Mouse (Mus musculus): ENCODE data around the gene Cmtm7. TPM values are rescaled to one million over a fixed set of nuclear protein-coding genes. Genes with fewer than 3 reads are reported as not detected.

Gene Cmtm7
- polyA plus RNA-seq, 1 experiment from 2014 or later = 70.4 TPM

DNA sequence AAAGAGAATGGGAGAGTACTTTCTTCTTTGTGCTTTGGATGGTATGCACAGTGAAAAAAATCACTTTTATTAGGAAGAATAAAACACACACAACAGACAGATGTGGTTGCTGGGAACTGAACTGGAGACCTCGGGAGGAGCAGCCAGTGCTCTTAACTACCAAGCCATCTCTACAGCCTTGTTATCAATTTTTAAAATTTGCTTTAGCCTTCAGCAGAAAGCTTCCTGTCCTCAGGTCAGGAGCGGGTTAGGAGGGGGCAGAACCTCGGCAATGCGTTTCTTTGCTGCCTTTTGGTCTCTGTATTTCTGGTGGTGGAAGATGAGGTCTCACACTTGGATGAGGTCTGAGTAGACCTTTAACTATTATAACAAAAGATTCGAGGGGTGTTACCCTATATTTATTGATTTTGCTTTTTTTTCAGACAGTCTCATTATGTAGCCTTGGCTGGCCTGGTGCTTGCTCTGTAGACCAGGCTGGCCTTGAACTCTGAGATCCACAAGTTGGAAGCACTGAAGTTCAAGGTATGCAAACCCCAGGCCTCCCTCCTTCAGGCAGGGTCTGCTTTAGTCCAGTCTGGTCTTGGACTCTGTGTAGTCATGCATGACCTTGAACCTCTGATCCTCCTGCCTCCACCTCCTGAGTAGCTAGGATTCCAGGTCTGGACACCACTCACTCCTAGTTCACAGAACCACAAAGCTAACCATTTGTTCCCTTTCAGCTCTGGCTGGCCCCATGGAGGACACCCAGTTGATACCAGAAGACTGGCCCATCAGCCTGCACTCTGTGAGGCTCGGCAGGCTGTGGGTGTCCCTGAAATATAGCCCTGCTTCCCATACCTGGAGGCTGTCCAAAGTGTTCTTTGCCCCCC is 4.2 kb downstream of the Cmtm7 start:
- peak overlapping the region; percentile 0; the same call in 1 of the 2 replicates for H3K9ac ChIP-seq
- H3K9me3 ChIP-seq (replicated peaks) = no peaks in the 10 kb centered on the region
- H3K4me1 ChIP-seq = peaks cover 66% of the 10 kb centered on the region
- no peak overlapping the region for H3K4me3 ChIP-seq
- no peak for ATAC-seq
- peaks cover 24% of the 10 kb centered on the region for H3K27me3 ChIP-seq (replicated peaks)
- H3K4me2 ChIP-seq = peak overlapping the region; percentile 28; the same call in 1 of the 2 replicates
- H3K27ac ChIP-seq = peak overlapping the region; percentile 70
- 13% methylated on average over 6 of the region's 6 CpGs for WGBS (ENCODE audit: insufficient replicate concordance)
- H3K36me3 ChIP-seq = peaks cover 15% of the 10 kb centered on the region

DNA sequence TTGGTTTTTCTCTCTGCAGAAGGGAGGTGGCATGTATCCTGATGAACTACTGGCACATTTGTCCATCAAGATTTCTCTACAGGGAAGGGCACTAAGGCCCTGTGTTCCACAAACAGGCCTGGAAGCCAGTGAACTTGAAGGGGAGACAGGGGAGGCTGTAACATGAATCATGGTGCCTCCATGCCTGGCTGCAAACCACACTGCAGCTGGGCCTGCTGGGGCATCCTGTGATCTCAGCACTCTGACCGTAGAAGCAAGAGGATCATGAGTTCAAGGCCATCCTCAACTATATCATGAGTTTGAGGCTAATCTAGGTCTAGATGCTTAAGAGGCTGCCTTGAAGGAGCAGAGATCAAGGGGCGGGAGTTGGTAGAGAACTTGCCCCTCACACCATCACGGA is 5.3 kb downstream of the Cmtm7 start:
- Histone ChIP-seq H3K4me1 (peaks cover 59% of the 10 kb centered on the region), H3K27ac (0 out of 2 replicates have a peak overlapping the region, but pooled peaks have one; percentile 23), H3K9me3 (replicated peaks) (no peaks in the 10 kb centered on the region), H3K27me3 (replicated peaks) (peaks cover 17% of the 10 kb centered on the region), H3K36me3 (peaks cover 24% of the 10 kb centered on the region), H3K4me2 (0 out of 2 replicates have a peak overlapping the region, but pooled peaks have one; percentile 7), H3K4me3 (no peak overlapping the region), H3K9ac (no peak overlapping the region)
- 50% methylated on average over 3 of the region's 3 CpGs for WGBS (ENCODE audit: insufficient replicate concordance)
- ATAC-seq = no peak

DNA sequence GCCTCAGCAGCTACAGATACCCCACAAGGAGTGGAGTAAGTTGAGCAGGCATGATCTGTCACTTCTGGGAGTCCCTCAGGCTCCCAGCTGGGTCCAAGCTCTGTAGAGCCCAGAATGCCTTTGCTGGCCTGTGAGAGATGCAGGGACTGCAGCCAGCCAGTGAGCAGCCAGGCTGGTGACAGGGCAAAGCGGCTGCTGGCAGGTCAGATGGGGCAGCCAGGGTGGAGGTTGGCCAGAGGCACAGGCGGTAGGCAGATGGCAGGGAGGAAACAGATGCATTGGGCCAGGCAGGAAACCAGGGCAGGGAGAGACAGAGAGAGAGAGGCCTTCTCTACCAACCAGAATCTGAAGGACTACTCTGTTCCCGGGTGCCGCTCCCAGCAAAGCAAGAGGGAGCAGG is 6.4 kb downstream of the Cmtm7 start:
- Histone ChIP-seq H3K9ac (no peak overlapping the region), H3K9me3 (replicated peaks) (no peaks in the 10 kb centered on the region), H3K4me1 (peaks cover 48% of the 10 kb centered on the region), H3K4me2 (no peak overlapping the region; the same call in 1 of the 2 replicates), H3K27me3 (replicated peaks) (peaks cover 8% of the 10 kb centered on the region), H3K27ac (no peak overlapping the region), H3K4me3 (no peak overlapping the region), H3K36me3 (peaks cover 31% of the 10 kb centered on the region)
- 50% methylated on average over 4 of the region's 4 CpGs for WGBS (ENCODE audit: insufficient replicate concordance)
- ATAC-seq = no peak

DNA sequence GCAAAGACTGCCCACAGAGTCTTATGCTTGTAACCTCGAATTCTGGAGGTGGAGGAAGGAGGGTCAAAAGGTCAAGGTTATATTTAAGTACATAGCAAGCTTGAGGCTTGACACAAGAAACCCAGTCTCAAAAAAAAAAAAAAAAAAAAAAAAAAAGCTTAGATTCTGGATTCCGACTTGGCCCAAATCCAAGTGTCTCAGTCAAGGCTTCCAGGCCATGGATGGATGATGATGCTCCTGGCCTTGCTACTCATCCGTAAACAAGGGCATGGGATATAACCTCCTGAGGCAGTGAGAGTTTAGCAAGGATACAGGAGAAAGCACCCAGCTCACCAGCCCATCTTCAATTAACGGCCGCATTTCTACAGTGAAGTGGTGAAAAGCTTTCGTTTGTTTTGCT is 7.0 kb downstream of the Cmtm7 start:
- ATAC-seq = no peak
- peaks cover 33% of the 10 kb centered on the region for H3K36me3 ChIP-seq
- 68% methylated on average over 6 of the region's 6 CpGs for WGBS (ENCODE audit: insufficient replicate concordance)

DNA sequence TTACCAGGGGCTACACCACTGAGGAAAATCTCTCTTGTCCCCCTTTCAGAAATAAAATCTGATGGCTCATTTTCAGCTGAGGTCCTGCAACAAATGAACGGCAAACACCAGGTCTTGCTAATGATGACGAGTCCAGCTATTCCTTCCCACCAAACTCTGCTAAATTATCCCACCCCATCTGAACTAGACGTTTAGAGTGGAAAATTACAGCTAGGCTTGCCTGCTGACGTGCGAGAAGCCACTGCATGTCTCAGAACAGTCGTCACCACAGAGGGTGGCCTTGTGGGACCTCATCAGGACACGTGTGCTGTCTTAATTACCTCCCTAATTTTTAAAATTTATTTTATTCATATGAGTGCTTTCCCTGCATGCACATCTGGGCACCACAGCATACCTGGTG is 10.1 kb downstream of the Cmtm7 start:
- Histone ChIP-seq H3K36me3 (peaks cover 33% of the 10 kb centered on the region), H3K4me2 (no peak overlapping the region), H3K9ac (no peak overlapping the region), H3K9me3 (replicated peaks) (no peaks in the 10 kb centered on the region), H3K27ac (no peak overlapping the region), H3K4me3 (no peak overlapping the region), H3K4me1 (peaks cover 16% of the 10 kb centered on the region), H3K27me3 (replicated peaks) (no peaks in the 10 kb centered on the region)
- no peak for ATAC-seq
- 75% methylated on average over 7 of the region's 7 CpGs for WGBS (ENCODE audit: insufficient replicate concordance)

More for the DNA sequence above, 7.0 kb downstream of the Cmtm7 start:
- H3K4me1 ChIP-seq = peaks cover 42% of the 10 kb centered on the region
- H3K4me2 ChIP-seq = no peak overlapping the region
- peaks cover 2% of the 10 kb centered on the region; the same call in 1 of the 2 replicates for H3K27me3 ChIP-seq (replicated peaks)
- H3K4me3 ChIP-seq = no peak overlapping the region
- no peak overlapping the region for H3K27ac ChIP-seq
- no peaks in the 10 kb centered on the region for H3K9me3 ChIP-seq (replicated peaks)
- H3K9ac ChIP-seq = no peak overlapping the region

DNA sequence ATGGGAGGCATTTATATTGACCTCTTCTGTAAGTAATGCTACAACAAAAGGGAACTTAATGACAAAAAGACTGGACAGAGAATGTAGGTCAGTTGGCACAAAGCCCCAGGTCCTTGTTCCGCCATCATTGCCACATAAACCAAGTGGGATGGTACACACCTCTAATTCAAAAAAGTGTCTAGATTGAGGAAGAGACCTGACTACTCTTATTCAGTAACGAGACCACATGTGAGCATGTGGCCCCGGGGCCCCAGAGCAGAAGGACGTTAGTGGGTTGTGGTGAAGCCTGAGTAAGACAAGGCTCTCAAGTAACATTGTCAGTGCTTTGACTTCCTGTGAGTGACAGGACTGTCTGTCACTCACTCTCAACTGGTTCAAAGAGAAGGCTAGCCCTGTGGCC is 11.4 kb downstream of the Cmtm7 start:
- no peak for ATAC-seq
- peaks cover 3% of the 10 kb centered on the region for H3K4me1 ChIP-seq

DNA sequence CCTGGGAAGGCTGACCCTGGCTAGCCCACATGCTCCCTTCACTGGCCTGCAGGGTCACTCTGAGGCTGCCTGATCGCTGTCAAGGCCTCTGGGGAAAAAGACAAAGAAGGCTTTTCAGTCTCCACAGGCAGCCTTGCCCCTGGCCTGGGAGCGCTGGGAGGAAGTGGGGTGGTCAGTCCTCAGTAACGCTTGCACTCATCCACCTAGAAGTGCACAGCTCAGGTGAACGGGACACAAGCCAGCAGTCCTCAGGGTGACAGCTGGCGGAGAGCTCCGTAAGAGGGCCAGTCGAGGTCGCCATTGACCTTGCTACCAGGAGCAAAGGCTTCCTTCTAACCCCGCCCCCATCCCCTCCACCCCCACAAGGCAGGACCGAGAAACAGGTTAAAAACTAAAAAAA is 13.6 kb downstream of the Cmtm7 start:
- Histone ChIP-seq H3K27ac (no peak overlapping the region), H3K4me3 (no peak overlapping the region), H3K9me3 (replicated peaks) (no peaks in the 10 kb centered on the region), H3K9ac (no peak overlapping the region), H3K4me1 (no peaks in the 10 kb centered on the region), H3K27me3 (replicated peaks) (no peaks in the 10 kb centered on the region), H3K4me2 (no peak overlapping the region), H3K36me3 (peaks cover 24% of the 10 kb centered on the region)
- 61% methylated on average over 10 of the region's 10 CpGs for WGBS (ENCODE audit: insufficient replicate concordance)
- no peak for ATAC-seq

More for the DNA sequence above, 11.4 kb downstream of the Cmtm7 start:
- 43% methylated on average over 4 of the region's 4 CpGs for WGBS (ENCODE audit: insufficient replicate concordance)
- no peaks in the 10 kb centered on the region for H3K27me3 ChIP-seq (replicated peaks)
- H3K4me3 ChIP-seq = no peak overlapping the region
- no peak overlapping the region for H3K27ac ChIP-seq
- H3K9ac ChIP-seq = no peak overlapping the region
- H3K4me2 ChIP-seq = no peak overlapping the region
- H3K36me3 ChIP-seq = peaks cover 33% of the 10 kb centered on the region
- H3K9me3 ChIP-seq (replicated peaks) = no peaks in the 10 kb centered on the region

DNA sequence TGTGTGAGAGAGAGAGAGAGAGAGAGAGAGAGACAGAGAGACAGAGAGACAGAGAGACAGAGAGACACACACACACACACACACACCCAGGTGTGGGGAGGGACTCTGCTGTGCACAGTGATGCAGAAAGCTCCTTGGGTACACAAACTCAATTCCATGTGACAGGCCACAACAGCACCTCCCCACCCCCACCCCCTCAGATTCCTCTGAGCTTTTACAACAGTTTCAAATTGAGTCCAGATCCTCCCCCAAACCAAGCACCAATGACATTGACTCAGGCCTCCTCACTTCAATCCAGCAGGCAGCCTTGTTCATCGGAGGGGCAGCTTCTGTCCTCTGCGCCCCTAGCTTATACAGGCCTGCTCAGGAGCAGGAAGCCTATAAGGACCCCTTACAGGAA is 14.1 kb downstream of the Cmtm7 start:
- Histone ChIP-seq H3K4me1 (no peaks in the 10 kb centered on the region), H3K9ac (no peak overlapping the region), H3K4me2 (no peak overlapping the region), H3K36me3 (peaks cover 25% of the 10 kb centered on the region), H3K4me3 (no peak overlapping the region), H3K27ac (no peak overlapping the region), H3K9me3 (replicated peaks) (no peaks in the 10 kb centered on the region), H3K27me3 (replicated peaks) (no peaks in the 10 kb centered on the region)
- 75% methylated on average over 2 of the region's 2 CpGs for WGBS (ENCODE audit: insufficient replicate concordance)
- ATAC-seq = no peak

DNA sequence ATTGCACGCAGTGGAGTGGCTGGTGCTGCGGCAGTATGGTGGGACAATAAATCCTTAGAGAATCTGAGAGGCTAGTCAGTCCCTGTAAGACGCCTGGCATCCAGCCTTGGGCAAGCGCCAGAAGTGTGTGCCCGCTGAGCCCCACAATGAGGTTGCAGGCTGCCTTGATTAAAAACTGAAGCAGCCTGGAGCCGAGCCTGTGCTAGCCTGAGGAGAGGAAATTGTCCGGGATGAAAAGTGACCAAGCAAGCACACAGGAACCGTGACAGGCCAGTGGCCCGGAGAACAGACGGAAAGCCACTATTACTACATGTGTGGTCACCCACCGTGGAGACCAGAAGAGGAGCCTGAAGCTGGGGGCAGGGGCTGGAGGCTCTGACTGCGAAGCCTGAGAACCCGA is 14.6 kb downstream of the Cmtm7 start:
- H3K27ac ChIP-seq = no peak overlapping the region
- 86% methylated on average over 13 of the region's 13 CpGs for WGBS (ENCODE audit: insufficient replicate concordance)

DNA sequence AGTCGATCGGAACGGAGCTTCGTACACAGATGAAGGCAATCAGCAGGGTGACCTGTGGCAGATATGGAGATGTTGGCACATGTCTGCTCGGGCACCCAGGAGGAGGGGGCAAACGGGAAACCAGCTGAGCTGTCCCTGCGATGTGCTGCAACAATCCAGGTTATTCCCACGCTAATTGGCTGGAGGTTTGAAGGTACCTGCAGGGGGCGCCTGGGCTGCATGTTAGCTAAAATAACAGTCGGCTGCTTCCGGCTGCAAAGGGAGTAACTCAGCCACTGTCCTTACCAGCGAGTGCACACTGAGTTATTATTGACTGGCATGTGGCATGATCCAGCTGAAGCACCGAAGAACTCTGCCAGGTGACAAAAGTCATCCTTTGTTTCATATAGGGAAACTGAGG is 18.3 kb downstream of the Cmtm7 start:
- WGBS (ENCODE audit: insufficient replicate concordance) = 64% methylated on average over 13 of the region's 13 CpGs
- Histone ChIP-seq H3K4me3 (no peak overlapping the region), H3K9me3 (replicated peaks) (no peaks in the 10 kb centered on the region), H3K36me3 (peaks cover 32% of the 10 kb centered on the region), H3K27me3 (replicated peaks) (no peaks in the 10 kb centered on the region), H3K4me1 (no peaks in the 10 kb centered on the region), H3K27ac (no peak overlapping the region), H3K9ac (no peak overlapping the region), H3K4me2 (no peak overlapping the region)
- ATAC-seq = no peak

More for the DNA sequence above, 14.6 kb downstream of the Cmtm7 start:
- H3K27me3 ChIP-seq (replicated peaks) = no peaks in the 10 kb centered on the region
- H3K9ac ChIP-seq = no peak overlapping the region
- no peaks in the 10 kb centered on the region for H3K9me3 ChIP-seq (replicated peaks)
- no peak overlapping the region for H3K4me3 ChIP-seq
- H3K36me3 ChIP-seq = peaks cover 23% of the 10 kb centered on the region
- no peaks in the 10 kb centered on the region for H3K4me1 ChIP-seq
- ATAC-seq = no peak
- no peak overlapping the region for H3K4me2 ChIP-seq

DNA sequence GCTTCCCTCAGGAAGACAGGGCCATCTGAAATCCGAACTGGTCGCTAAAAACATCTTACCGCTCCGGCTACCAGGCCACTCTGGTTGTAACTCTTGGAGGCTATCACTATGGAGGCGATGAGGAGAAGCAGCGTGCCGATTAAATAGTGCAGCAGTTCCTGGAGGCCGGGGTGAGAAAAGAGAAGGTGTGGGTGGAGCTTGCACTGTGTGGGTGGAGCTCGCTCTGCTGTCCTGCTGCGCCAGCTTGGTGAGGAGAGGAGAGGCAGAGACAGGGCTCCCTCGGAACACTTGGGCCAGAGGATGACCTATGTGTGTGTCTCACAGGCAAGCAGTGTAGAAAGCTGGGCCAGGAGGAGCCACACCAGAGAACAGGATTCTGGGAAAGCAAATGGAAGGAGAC is 19.8 kb downstream of the Cmtm7 start:
- no peaks in the 10 kb centered on the region for H3K27me3 ChIP-seq (replicated peaks)
- H3K36me3 ChIP-seq = peaks cover 35% of the 10 kb centered on the region
- no peaks in the 10 kb centered on the region for H3K4me1 ChIP-seq
- no peak overlapping the region for H3K9ac ChIP-seq
- no peak for ATAC-seq
- H3K27ac ChIP-seq = no peak overlapping the region
- 73% methylated on average over 11 of the region's 11 CpGs for WGBS (ENCODE audit: insufficient replicate concordance)
- no peaks in the 10 kb centered on the region for H3K9me3 ChIP-seq (replicated peaks)
- H3K4me2 ChIP-seq = no peak overlapping the region
- H3K4me3 ChIP-seq = no peak overlapping the region

DNA sequence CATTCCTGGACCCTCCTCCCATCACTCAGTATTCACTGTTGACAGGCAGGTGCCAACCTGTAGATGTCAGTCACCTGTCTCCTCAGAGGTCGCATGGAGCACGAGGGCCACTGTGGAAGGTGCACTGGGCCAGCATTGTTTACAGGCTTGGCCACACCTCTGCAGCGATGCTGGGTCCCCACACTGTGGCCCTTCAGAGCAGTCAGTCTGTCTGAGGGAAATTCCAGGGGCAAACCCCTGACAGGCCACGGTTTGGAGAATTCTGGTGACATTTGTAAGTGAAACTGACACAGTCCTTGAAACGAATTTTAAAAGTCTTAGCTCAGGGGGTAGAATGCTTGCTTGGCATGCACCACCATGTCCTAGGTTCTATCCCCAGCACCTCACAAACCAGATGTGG is 21.3 kb downstream of the Cmtm7 start:
- peaks cover 49% of the 10 kb centered on the region for H3K36me3 ChIP-seq

More for the DNA sequence above, 21.3 kb downstream of the Cmtm7 start:
- no peak overlapping the region for H3K4me2 ChIP-seq
- no peak for ATAC-seq
- no peak overlapping the region for H3K9ac ChIP-seq
- H3K4me1 ChIP-seq = no peaks in the 10 kb centered on the region
- WGBS (ENCODE audit: insufficient replicate concordance) = 74% methylated on average over 5 of the region's 5 CpGs
- no peaks in the 10 kb centered on the region for H3K27me3 ChIP-seq (replicated peaks)
- H3K9me3 ChIP-seq (replicated peaks) = no peaks in the 10 kb centered on the region
- H3K27ac ChIP-seq = no peak overlapping the region
- H3K4me3 ChIP-seq = no peak overlapping the region
